Mouse (Mus musculus) ES-E14 (cell line): Measurements from ENCODE around the gene Ppfia2.

Experiments
- CHD2 ChIP-seq: IDR thresholded peaks from 2 replicates; pipeline ENCODE4 v1.6.1; 2014; ENCODE audit warnings: mild to moderate bottlenecking, low read depth, low read length, inconsistent platforms
- HCFC1 ChIP-seq: IDR thresholded peaks from 2 replicates; pipeline ENCODE4 v1.6.1; 2012; ENCODE audit warnings: low read length, inconsistent platforms, borderline replicate concordance; ENCODE audit not compliant: insufficient read depth
- ZNF384 ChIP-seq: IDR thresholded peaks from 2 replicates; pipeline ENCODE4 v1.6.1; 2012; ENCODE audit warnings: low read depth, low read length, inconsistent platforms

DNA sequence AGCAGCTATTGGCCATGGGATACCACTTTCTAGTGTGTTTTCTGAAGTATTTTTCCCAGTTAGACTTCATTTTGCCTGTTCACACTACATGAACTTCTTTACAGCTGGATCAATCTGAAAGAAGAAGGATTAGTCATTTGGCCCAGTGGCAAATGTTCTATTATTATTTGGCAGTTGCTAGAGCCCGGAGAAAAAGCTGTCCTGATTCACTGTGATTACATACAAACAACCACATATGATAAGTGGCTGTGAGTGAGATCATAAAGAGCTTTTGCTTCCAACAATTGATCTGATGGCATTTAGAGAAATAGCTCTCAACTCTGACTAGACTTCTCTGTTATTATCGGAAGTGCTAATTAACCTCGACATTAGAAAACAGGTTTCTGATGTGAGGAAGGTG, 440.0 kb downstream of the Ppfia2 start:
- TF ChIP-seq HCFC1, result no peak
- no peak for TF ChIP-seq CHD2
- TF ChIP-seq ZNF384, result no peak
